Mouse (Mus musculus) lung, embryonic 16.5 days (tissue): ENCODE results near the gene Zfp668. TPM values are rescaled to one million over a fixed set of nuclear protein-coding genes. Genes with fewer than 3 reads are reported as not detected.
"Not testable (repeated sequence)": the region's sequence is repeated elsewhere in the genome, so short reads cannot be mapped to it uniquely, and the experiment has no call there.

Experiments
- ATAC-seq: fragments of 200-750 bp; cut with Nextera tagmentation; 2 replicates; pipeline ENCODE4 v1.8.0; 2017; ENCODE audit warnings: low read depth, mild to moderate bottlenecking, moderate library complexity
- H3K27ac ChIP-seq: fragments of 300-500 bp; sonication (generic); 2 replicates; pipeline ENCODE4 v1.5.1; 2014; ENCODE audit warnings: mild to moderate bottlenecking, control low read depth, low read length
- H3K27me3 ChIP-seq: fragments of 300-500 bp; sonication (generic); 2 replicates; pipeline ENCODE4 v1.6.1; 2014; ENCODE audit warnings: low read depth, low read length, mixed read lengths; ENCODE audit not compliant: control insufficient read depth, insufficient read depth
- H3K36me3 ChIP-seq: fragments of 300-500 bp; sonication (generic); 2 replicates; pipeline ENCODE4 v1.6.1; 2014; ENCODE audit warnings: low read length; ENCODE audit not compliant: control insufficient read depth, insufficient read depth
- H3K4me1 ChIP-seq: fragments of 300-500 bp; sonication (generic); replicated peaks from 2 replicates; pipeline ENCODE4 v1.6.1; 2014; ENCODE audit warnings: low read length, mixed read lengths; ENCODE audit not compliant: control insufficient read depth, insufficient read depth
- H3K4me2 ChIP-seq: fragments of 300-500 bp; sonication (generic); 2 replicates; pipeline ENCODE4 v1.6.1; 2014; ENCODE audit warnings: low read depth, low read length, control low read depth
- H3K4me3 ChIP-seq: fragments of 300-500 bp; sonication (generic); 2 replicates; pipeline ENCODE4 v1.5.1; 2014; ENCODE audit warnings: mild to moderate bottlenecking, low read length, control low read depth
- H3K9ac ChIP-seq: fragments of 300-500 bp; sonication (generic); 2 replicates; pipeline ENCODE4 v1.6.1; 2014; ENCODE audit warnings: low read length, control low read depth
- H3K9me3 ChIP-seq: fragments of 300-500 bp; sonication (generic); 2 replicates; pipeline ENCODE4 v1.6.1; 2016; ENCODE audit warnings: low read length; ENCODE audit not compliant: control insufficient read depth
- WGBS: fragments of 180-500 bp; shearing (Covaris S2); extraction: QIAGEN DNeasy Blood & Tissue Kit; methylation state at CpG from one replicate; pipeline ENCODE4 v1.1.7; 2014; 5-methylcytosine and 5-hydroxymethylcytosine counted together
- polyA plus RNA-seq: library from polyadenylated mRNA; unstranded; fragments of >200 nt; fragmentation: Nextera tagmentation; extraction: Ambion mirVana; gene quantifications from 2 replicates; pipeline ENCODE4 v1.2.1, GENCODE M21; 2015

Zfp668 gene
- polyA plus RNA-seq, 1 experiment from 2014 or later: 17.5 TPM

DNA sequence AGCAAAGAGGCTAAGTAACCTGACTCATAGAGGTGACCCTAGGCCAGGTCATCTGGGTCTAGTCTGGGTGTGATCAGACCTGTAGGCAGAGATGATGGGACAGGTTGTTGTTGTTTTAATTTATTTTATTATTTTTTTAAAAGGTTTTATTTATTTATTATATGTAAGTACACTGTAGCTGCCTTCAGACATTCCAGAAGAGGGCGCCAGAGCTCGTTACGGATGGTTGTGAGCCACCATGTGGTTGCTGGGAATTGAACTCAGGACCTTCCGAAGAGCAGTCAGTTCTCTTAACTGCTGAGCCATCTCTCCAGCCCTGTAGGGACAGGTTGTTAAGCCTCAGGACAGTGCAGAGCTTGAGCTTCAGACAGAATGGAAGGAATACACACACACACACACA, 38.8 kb downstream of the Zfp668 start:
- not testable (repeated sequence) for H3K9ac ChIP-seq, H3K27me3 ChIP-seq, H3K9me3 ChIP-seq, H3K4me2 ChIP-seq, ATAC-seq, H3K27ac ChIP-seq, H3K36me3 ChIP-seq, H3K4me1 ChIP-seq, H3K4me3 ChIP-seq
- WGBS: 77% methylated on average over 4 of the region's 4 CpGs

DNA sequence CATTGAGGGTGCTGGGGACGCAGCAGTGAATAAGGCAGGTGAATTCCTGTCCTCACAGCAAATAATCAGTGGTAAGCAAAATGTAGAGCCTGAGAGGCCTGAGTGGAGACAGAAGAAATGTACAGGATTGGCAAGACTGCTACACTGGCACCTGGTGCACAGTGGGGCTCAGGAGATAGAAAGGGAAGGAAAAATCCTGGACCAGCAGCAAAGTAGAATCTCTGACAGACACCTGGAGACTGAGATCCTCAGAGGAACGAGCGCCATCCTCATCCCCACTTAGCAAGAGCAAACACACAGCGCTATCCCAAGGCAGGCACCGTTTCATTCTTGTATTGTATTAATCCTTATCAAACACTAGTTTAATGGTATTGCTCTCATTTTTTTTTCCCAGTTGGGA, 39.2 kb downstream of the Zfp668 start:
- no peak overlapping the region for H3K4me3 ChIP-seq
- ATAC-seq: no peak
- no peaks in the 10 kb centered on the region for H3K36me3 ChIP-seq
- no peaks in the 10 kb centered on the region for H3K27me3 ChIP-seq
- WGBS: 81% methylated on average over 5 of the region's 5 CpGs
- no peak overlapping the region for H3K9ac ChIP-seq
- no peak overlapping the region for H3K4me2 ChIP-seq
- peaks cover 5% of the 10 kb centered on the region for H3K4me1 ChIP-seq
- no peaks in the 10 kb centered on the region for H3K9me3 ChIP-seq
- no peak overlapping the region for H3K27ac ChIP-seq

DNA sequence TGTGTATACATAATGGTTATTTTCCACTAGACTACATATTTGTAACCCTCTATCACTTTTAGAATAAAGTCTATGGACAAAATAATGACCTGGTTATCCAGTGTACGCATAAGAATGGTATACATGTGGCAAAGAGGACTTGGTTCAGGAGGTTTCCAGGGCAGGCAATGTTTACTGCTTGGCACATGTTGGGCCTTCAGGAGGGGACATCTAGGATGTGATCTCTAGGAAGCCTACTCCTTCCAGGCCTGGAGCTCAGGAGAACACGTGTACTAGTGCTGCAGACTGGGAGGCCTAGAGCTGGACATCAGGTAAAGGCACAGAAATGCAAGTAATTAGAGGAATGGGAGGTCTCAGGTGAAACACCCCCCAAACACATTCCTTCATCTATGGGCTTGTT, 41.1 kb downstream of the Zfp668 start:
- Histone ChIP-seq H3K36me3 (no peaks in the 10 kb centered on the region), H3K9ac (no peak overlapping the region), H3K27me3 (no peaks in the 10 kb centered on the region), H3K4me2 (no peak overlapping the region), H3K4me1 (no peaks in the 10 kb centered on the region), H3K4me3 (no peak overlapping the region), H3K9me3 (no peaks in the 10 kb centered on the region), H3K27ac (no peak overlapping the region)
- no peak for ATAC-seq
- WGBS: 83% methylated on average over 2 of the region's 2 CpGs

DNA sequence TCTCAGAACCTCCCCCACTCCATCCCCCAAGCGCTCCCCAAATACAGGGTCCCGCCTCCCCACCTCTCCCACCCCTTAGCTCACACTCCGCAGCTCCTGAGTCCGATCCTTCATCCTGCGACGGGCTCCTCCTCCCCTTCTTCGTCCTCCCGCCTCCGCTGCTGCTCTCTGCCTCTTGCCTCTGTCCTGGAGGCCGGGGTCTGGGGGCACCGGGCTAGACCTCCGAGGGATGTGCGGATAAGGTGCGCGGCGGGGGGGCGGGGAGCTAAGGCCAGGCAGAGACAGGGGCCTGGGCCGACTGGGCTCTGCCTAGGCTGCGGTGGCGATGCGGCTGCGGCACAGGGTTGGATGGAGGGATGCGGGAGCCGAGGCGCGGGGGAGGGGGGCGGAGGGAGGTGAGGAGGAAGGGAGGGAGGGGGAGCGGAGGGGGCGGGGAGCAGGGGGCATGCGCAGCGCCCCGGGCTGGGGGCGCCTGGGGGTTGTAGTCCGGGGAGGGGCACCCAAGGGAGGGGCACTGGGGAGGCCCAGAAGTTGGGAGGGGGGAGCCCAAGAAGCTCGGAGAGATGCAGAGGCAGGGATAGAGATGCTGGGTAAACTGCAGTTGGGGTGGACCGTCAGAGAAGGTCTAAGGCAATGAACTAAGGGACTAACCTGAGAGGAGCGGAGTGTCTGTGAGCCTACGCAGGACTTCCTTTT, 52.3 kb downstream of the Zfp668 start, which contains the start of the genes Stx4a and Stx1b:
Stx4a (plus strand) TSS at position 119 of the 696 bp plus-strand sequence.
Stx1b (minus strand) TSS at position 374 of the 696 bp plus-strand sequence.
- peak within 1 kb of the TSS; percentile 57 for H3K4me3 ChIP-seq
- H3K4me2 ChIP-seq: peak within 1 kb of the TSS; percentile 77
- no peaks in the 10 kb centered on the region for H3K36me3 ChIP-seq
- peak; percentile 53 for ATAC-seq
- H3K4me1 ChIP-seq: 0 out of 2 replicates have a peak, but pooled peaks cover 2% of the 10 kb centered on the region
- 5% methylated on average over 23 of the region's 38 CpGs for WGBS
- H3K9me3 ChIP-seq: no peaks in the 10 kb centered on the region
- H3K27ac ChIP-seq: no peak within 1 kb of the TSS
- no peaks in the 10 kb centered on the region for H3K27me3 ChIP-seq
- peak within 1 kb of the TSS; percentile 66 for H3K9ac ChIP-seq

DNA sequence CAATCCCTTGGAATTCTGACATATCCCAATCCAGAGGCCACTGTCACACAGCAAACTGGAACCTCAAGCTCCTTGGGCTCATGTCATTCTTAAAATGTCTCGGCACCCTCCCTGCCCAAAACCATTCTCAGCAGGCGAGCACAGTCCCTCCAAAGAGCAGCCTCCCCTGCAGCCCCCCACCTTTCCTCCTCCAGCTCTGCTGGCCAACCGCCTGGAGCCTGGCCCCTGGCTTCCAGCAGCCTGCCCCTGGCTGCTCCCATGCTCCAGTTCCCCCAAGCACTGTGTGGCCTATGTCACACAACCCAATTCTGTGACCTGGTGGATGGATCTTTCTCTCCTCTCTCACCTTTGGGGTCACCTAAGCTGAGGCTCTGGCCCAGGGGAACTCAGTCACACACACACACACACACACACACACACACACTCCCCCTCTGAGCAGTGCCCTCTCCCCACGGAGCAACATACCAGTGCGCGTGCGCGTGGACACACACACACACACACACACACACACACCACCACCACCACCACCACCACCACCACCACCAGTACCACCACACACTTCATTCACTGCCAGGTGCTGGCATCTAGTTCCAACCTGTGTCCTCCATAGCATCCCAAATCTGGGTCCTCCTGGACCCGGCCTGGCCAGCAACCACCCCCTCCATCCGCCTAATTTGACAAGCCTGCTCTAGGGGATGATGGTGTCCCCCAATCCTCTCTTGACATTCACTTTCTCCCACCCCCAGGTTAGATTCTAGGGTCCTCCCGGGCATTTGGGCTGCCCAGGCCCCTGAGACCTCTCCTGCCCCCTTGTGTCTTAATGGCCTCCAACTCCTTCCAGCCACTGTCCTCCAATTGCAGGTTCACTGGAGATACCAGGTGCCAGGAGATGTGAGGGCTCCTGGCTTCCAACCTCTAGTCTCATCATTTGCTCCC, 53.1 kb downstream of the Zfp668 start:
- H3K4me3 ChIP-seq: peak overlapping the region; percentile 57
- peak; percentile 22; the same call in 1 of the 2 replicates for ATAC-seq
- H3K27ac ChIP-seq: no peak overlapping the region
- 0 out of 2 replicates have a peak, but pooled peaks cover 2% of the 10 kb centered on the region for H3K4me1 ChIP-seq
- H3K9ac ChIP-seq: peak overlapping the region; percentile 66
- H3K9me3 ChIP-seq: no peaks in the 10 kb centered on the region
- H3K36me3 ChIP-seq: no peaks in the 10 kb centered on the region
- peak overlapping the region; percentile 77 for H3K4me2 ChIP-seq
- H3K27me3 ChIP-seq: no peaks in the 10 kb centered on the region
- WGBS: 68% methylated on average over 11 of the region's 11 CpGs

DNA sequence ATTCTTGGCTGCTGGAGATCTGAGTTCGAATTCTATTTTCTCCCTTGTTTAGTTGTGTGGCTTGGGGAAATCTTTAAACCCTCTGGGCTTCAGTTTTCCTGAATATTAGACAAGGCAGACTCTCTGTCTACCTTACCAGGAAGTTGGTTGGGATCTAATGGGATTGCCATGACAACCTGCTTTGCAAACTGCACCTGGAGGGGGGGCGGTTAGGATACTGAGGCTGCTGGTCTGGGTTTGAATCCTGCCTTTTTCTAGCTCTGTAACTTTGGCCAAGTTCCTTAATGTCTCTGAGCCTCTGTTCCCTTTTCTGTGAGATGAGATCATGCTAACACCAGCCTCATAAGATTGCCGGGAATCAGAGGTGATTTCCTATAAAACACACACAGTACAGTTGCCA, 54.1 kb downstream of the Zfp668 start:
- Histone ChIP-seq H3K36me3 (no peaks in the 10 kb centered on the region), H3K4me3 (no peak overlapping the region), H3K4me1 (0 out of 2 replicates have a peak, but pooled peaks cover 2% of the 10 kb centered on the region), H3K4me2 (no peak overlapping the region), H3K27ac (no peak overlapping the region), H3K9me3 (no peaks in the 10 kb centered on the region), H3K9ac (no peak overlapping the region), H3K27me3 (no peaks in the 10 kb centered on the region)
- no peak for ATAC-seq
- 77% methylated on average over 3 of the region's 3 CpGs for WGBS

DNA sequence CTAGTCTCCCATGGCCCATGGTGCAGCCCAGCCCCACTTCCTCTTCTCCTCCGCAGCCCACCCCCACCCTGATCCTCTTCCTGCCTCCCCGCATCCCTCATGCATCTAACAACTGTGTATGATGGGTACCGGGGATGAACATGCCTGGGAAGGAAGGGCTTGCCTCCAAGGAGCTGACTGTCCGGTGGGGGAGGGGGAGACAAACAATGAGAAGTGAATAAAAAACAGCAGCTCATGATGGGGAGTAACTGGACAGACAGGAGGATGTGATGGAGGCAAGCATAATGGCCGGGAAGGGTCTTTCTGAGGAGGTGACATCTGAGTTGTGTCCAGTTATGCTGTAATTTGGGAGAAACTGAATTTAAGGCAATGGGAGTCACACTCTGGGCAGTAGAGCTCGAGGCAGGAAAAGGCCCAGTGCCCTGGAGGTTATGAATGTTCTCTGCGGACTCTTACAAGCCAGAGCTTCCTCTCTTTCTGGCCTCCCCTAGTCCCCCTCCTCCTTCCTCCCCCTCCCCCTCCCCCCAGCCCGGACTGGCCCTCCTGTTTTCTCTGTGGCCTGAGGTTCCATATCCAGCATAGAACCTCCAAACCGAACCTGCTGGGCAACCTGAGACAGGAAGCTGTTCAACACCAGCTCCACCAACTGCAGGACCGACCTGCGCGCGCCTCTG, 55.7 kb downstream of the Zfp668 start:
- Histone ChIP-seq H3K9me3 (no peaks in the 10 kb centered on the region), H3K36me3 (no peaks in the 10 kb centered on the region), H3K9ac (no peak overlapping the region; the same call in 1 of the 2 replicates), H3K4me2 (no peak overlapping the region), H3K27ac (peak overlapping the region; percentile 64), H3K4me3 (no peak overlapping the region), H3K27me3 (no peaks in the 10 kb centered on the region), H3K4me1 (peaks cover 2% of the 10 kb centered on the region; the same call in 1 of the 2 replicates)
- peak; percentile 34; the same call in 1 of the 2 replicates for ATAC-seq
- 49% methylated on average over 13 of the region's 13 CpGs for WGBS

DNA sequence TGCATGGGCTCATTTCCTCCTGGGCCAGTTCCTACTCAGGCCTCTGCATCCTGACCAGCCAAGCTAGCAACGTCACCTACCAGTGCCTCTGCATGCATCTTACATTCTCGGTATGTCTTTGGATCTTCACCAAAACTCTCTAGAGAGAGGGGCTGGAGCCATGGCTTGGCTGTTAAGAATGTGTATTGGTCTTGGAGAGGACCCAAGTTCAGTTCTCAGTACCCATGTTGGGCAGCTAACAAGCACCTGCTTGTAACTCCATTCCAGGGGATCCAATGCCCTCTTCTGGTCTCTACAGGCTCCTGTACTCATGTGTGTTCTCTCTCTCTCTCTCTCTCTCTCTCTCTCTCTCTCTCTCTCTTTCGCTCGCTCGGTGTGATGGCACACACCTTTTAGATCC, 58.9 kb downstream of the Zfp668 start:
- H3K36me3 ChIP-seq: no peaks in the 10 kb centered on the region
- H3K9ac ChIP-seq: no peak overlapping the region
- no peak overlapping the region for H3K4me3 ChIP-seq
- H3K4me2 ChIP-seq: no peak overlapping the region
- no peaks in the 10 kb centered on the region for H3K9me3 ChIP-seq
- H3K27ac ChIP-seq: no peak overlapping the region
- WGBS: 76% methylated on average over 5 of the region's 5 CpGs
- ATAC-seq: no peak
- peaks cover 3% of the 10 kb centered on the region; the same call in 1 of the 2 replicates for H3K4me1 ChIP-seq
- H3K27me3 ChIP-seq: no peaks in the 10 kb centered on the region
